Mouse (Mus musculus) forebrain, embryonic 12.5 days (tissue): ENCODE measurements around the gene Epha8. TPM values are rescaled to one million over a fixed set of nuclear protein-coding genes. Genes with fewer than 3 reads are reported as not detected.
A peak's percentile ranks its signal among the peaks of the same experiment; 100 is the strongest.

Source experiments
- ATAC-seq: fragments of 200-750 bp; cut with Nextera tagmentation; 2 replicates; pipeline ENCODE4 v1.8.0; 2017; ENCODE audit warnings: moderate TSS enrichment; ENCODE audit not compliant: low FRiP score
- H3K27ac ChIP-seq: fragments of 300-500 bp; sonication (generic); 2 replicates; pipeline ENCODE4 v1.5.1; 2016; ENCODE audit warnings: mild to moderate bottlenecking
- H3K27me3 ChIP-seq: fragments of 300-500 bp; sonication (generic); 2 replicates; pipeline ENCODE4 v1.6.1; 2016; ENCODE audit warnings: mild to moderate bottlenecking
- H3K36me3 ChIP-seq: fragments of 300-500 bp; sonication (generic); replicated peaks from 2 replicates; pipeline ENCODE4 v1.6.1; 2016; ENCODE audit warnings: mild to moderate bottlenecking
- H3K4me1 ChIP-seq: fragments of 300-500 bp; sonication (generic); 2 replicates; pipeline ENCODE4 v1.6.1; 2016
- H3K4me2 ChIP-seq: fragments of 300-500 bp; sonication (generic); 2 replicates; pipeline ENCODE4 v1.6.1; 2016; ENCODE audit warnings: mild to moderate bottlenecking, moderate library complexity
- H3K4me3 ChIP-seq: fragments of 300-500 bp; sonication (generic); replicated peaks from 2 replicates; pipeline ENCODE4 v1.5.1; 2016; ENCODE audit warnings: mild to moderate bottlenecking
- H3K9ac ChIP-seq: fragments of 300-500 bp; sonication (generic); 2 replicates; pipeline ENCODE4 v1.6.1; 2016; ENCODE audit warnings: mild to moderate bottlenecking
- H3K9me3 ChIP-seq: fragments of 300-500 bp; sonication (generic); 2 replicates; pipeline ENCODE4 v1.6.1; 2016
- WGBS: fragments of 180-500 bp; shearing (Covaris S2); methylation state at CpG from one replicate; pipeline ENCODE4 v1.1.7; 2016; 5-methylcytosine and 5-hydroxymethylcytosine counted together
- polyA plus RNA-seq: library from polyadenylated mRNA; unstranded; fragments of >200 nt; fragmentation: Nextera tagmentation; extraction: Ambion mirVana; gene quantifications from 2 replicates; pipeline ENCODE4 v1.2.1, GENCODE M21; 2016

The Epha8 gene
- 1.3 and 1.8 TPM in 2 replicates for polyA plus RNA-seq

- Histone ChIP-seq H3K4me3 (peak within 1 kb of the TSS; percentile 47), H3K4me1 (peaks cover 22% of the 10 kb centered on the region), H3K9me3 (no peaks in the 10 kb centered on the region), H3K27me3 (peaks cover 78% of the 10 kb centered on the region), H3K27ac (no peak within 1 kb of the TSS), H3K9ac (peak within 1 kb of the TSS; percentile 58), H3K36me3 (no peaks in the 10 kb centered on the region), H3K4me2 (peak within 1 kb of the TSS; percentile 89)
- peak; percentile 36; the same call in 1 of the 2 replicates for ATAC-seq
- 6% methylated on average over 21 of the region's 75 CpGs for WGBS
These were observed at the start of gene Epha8 for GRCm38 (mm10) chr4:136956751-136957446. Gene Epha8, minus strand, starts transcription at chr4:136956816.

DNA sequence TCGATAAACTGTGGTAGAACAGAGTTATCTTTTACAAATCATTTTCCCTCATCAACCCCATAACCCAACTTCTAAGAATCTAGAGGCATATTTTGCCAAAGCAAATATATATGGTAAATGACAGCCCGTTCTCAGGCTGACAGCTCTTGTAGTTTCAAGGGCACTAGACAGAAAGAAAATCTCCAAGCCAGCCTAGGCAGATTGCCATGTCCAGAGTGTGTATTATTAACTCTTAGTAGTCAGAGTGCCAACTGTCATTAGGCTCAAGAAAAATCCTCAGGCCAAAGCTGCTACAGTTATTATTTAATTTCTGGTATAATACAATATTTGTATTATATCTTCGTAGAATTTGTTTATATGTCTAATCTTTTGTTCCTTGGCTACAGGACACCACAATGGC lies 45.2 kb upstream of the Epha8 start:
- peaks cover 2% of the 10 kb centered on the region; the same call in 1 of the 2 replicates for H3K4me1 ChIP-seq
- no peaks in the 10 kb centered on the region for H3K27me3 ChIP-seq
- peaks cover 22% of the 10 kb centered on the region for H3K36me3 ChIP-seq
- no peak overlapping the region for H3K4me3 ChIP-seq
- ATAC-seq: no peak
- H3K9ac ChIP-seq: no peak overlapping the region
- H3K27ac ChIP-seq: no peak overlapping the region
- H3K9me3 ChIP-seq: no peaks in the 10 kb centered on the region
- no peak overlapping the region for H3K4me2 ChIP-seq
- WGBS: 90% methylated on average over 3 of the region's 3 CpGs

GRCm38 (mm10) chr4:137001020-137001419 lies 44.4 kb upstream of the Epha8 start:
- Histone ChIP-seq H3K27ac (no peak overlapping the region), H3K4me1 (0 out of 2 replicates have a peak, but pooled peaks cover 3% of the 10 kb centered on the region), H3K36me3 (peaks cover 23% of the 10 kb centered on the region), H3K4me2 (no peak overlapping the region), H3K27me3 (no peaks in the 10 kb centered on the region), H3K9me3 (no peaks in the 10 kb centered on the region), H3K9ac (no peak overlapping the region), H3K4me3 (no peak overlapping the region)
- 74% methylated on average over 7 of the region's 7 CpGs for WGBS
- ATAC-seq: no peak

DNA sequence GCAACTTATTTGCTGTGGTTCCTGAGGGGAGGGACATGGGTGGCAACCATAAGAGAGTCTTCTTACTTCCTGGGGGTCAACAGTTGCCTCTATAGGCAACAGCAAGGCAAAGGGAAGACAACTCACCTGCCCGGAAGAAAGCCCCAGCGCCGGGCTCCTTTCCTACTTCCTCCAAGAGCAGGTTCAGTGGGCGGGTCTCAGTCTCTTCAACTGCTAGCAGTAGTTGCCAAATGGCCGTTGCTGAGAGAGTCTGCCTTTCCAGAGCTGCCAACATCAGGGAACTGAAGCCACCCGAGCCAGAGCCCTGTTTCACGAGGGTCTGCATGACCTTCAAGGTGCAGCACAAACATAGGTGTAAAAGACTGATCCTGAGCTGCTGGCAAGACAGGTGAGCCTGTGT lies 41.8 kb upstream of the Epha8 start:
- Histone ChIP-seq H3K27me3 (no peaks in the 10 kb centered on the region), H3K4me3 (no peak overlapping the region), H3K9ac (no peak overlapping the region), H3K27ac (no peak overlapping the region), H3K4me1 (0 out of 2 replicates have a peak, but pooled peaks cover 3% of the 10 kb centered on the region), H3K4me2 (no peak overlapping the region), H3K36me3 (peaks cover 49% of the 10 kb centered on the region), H3K9me3 (no peaks in the 10 kb centered on the region)
- ATAC-seq: no peak
- WGBS: 90% methylated on average over 7 of the region's 7 CpGs

DNA sequence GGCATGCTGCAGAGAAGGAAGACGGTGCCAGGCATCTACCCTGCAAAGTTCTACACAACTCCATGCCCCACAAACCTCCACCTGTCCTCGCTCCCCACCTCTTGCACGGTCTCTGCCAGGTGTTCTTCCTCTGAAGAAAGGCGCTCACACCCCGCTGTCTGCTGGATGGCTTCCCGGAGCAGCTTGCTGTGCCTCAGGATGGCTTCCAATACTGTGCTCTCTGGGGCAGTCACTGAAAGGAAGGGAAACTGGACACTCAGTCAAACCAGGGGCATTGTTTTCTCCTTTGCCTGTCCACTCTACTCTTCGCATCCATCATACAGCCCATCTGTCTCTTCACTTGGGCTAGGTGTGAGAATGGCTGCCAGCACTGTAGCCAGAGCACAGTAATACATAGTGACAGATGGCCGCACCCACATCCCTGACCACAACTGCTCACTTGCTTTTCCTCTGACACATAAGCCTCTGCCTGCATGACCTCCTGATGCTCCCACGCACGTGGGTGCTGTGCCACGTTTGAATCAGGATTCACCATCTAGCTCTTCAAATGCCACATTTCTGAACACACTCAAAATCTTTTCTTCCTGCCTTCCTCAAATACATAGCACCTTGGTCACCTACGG lies 41.2 kb upstream of the Epha8 start:
- no peak overlapping the region for H3K9ac ChIP-seq
- ATAC-seq: no peak
- H3K27ac ChIP-seq: no peak overlapping the region
- H3K4me3 ChIP-seq: no peak overlapping the region
- H3K36me3 ChIP-seq: peaks cover 53% of the 10 kb centered on the region
- 0 out of 2 replicates have a peak, but pooled peaks cover 3% of the 10 kb centered on the region for H3K4me1 ChIP-seq
- no peaks in the 10 kb centered on the region for H3K9me3 ChIP-seq
- H3K4me2 ChIP-seq: no peak overlapping the region
- 93% methylated on average over 12 of the region's 12 CpGs for WGBS
- H3K27me3 ChIP-seq: no peaks in the 10 kb centered on the region

DNA sequence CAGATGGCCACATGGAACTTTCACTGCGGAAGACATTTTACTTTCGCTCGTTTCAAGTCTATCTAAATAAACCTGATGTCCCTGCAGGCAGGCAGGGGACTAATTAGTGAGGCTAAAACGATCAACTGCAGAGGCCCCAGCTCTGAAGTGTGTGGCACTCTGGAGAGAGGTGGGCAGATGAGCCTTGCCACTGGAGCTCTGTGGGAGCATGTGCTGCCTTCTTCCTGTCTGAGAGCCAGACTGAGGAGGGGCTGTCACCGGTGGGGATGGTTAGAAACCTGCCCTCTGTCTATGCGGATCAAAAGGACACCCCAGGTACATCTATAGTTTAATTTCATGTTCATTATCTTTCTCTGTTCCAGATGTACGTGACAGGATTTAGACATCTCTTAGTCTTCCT lies 40.3 kb upstream of the Epha8 start:
- no peak for ATAC-seq
- H3K36me3 ChIP-seq: peaks cover 59% of the 10 kb centered on the region
- 75% methylated on average over 7 of the region's 7 CpGs for WGBS

GRCm38 (mm10) chr4:136995361-136995760 lies 38.7 kb upstream of the Epha8 start:
- H3K9me3 ChIP-seq: no peaks in the 10 kb centered on the region
- no peak overlapping the region for H3K27ac ChIP-seq
- no peak overlapping the region for H3K4me2 ChIP-seq
- H3K9ac ChIP-seq: no peak overlapping the region
- H3K4me1 ChIP-seq: 0 out of 2 replicates have a peak, but pooled peaks cover 3% of the 10 kb centered on the region
- H3K36me3 ChIP-seq: peaks cover 72% of the 10 kb centered on the region
- 94% methylated on average over 14 of the region's 14 CpGs for WGBS
- ATAC-seq: no peak
- no peaks in the 10 kb centered on the region for H3K27me3 ChIP-seq
- H3K4me3 ChIP-seq: no peak overlapping the region

More for the DNA sequence above, 40.3 kb upstream of the Epha8 start:
- H3K27me3 ChIP-seq: no peaks in the 10 kb centered on the region
- no peak overlapping the region for H3K27ac ChIP-seq
- no peak overlapping the region for H3K9ac ChIP-seq
- H3K4me3 ChIP-seq: no peak overlapping the region
- no peak overlapping the region for H3K4me2 ChIP-seq
- H3K9me3 ChIP-seq: no peaks in the 10 kb centered on the region
- H3K4me1 ChIP-seq: 0 out of 2 replicates have a peak, but pooled peaks cover 3% of the 10 kb centered on the region

DNA sequence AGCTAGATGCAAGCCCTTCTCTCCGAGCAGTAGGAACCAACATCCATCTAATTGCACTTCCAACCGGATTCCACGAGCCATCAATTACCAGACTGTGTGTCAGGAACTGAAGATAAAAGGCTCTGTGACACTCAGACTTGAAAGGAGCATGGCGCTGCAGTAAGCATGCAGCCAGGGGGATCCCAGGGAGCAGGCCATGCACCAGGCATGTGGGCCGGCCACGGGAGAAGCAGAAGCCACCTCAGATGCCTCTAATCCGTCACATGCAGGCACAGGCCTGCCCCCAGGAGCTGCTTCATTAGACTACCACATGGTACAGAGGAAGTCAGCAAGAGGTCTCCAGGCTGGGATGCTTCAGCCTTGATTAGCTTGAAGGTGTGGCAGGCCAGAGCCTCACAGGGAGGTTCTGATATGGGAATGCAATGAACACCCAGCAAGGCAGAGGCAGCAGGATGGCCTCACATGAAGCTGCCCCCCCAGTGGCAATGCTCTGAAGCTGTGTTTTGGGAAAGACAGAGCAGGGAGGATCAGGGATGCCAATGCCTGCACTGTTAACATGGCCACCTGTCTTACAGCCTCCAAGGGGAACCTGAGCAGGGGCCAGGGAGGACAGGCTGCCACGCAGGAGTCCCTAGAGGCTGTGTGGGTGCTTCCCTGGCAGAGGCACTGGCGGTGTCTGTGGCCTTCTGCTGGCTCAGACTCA lies 25.5 kb upstream of the Epha8 start:
- Histone ChIP-seq H3K9ac (no peak overlapping the region), H3K27me3 (peaks cover 10% of the 10 kb centered on the region), H3K9me3 (no peaks in the 10 kb centered on the region), H3K36me3 (peaks cover 4% of the 10 kb centered on the region), H3K27ac (0 out of 2 replicates have a peak overlapping the region, but pooled peaks have one; percentile 25), H3K4me2 (no peak overlapping the region), H3K4me1 (peaks cover 17% of the 10 kb centered on the region; the same call in 1 of the 2 replicates), H3K4me3 (no peak overlapping the region)
- no peak for ATAC-seq
- WGBS: 66% methylated on average over 9 of the region's 9 CpGs

- Histone ChIP-seq H3K27me3 (peaks cover 10% of the 10 kb centered on the region), H3K4me3 (no peak overlapping the region), H3K27ac (no peak overlapping the region), H3K4me2 (no peak overlapping the region), H3K36me3 (no peaks in the 10 kb centered on the region), H3K9me3 (no peaks in the 10 kb centered on the region), H3K9ac (no peak overlapping the region), H3K4me1 (peaks cover 17% of the 10 kb centered on the region; the same call in 1 of the 2 replicates)
- 7% methylated on average over 12 of the region's 12 CpGs for WGBS
- peak; percentile 74 for ATAC-seq
These were observed 24.7 kb upstream of the Epha8 start for GRCm38 (mm10) chr4:136981347-136981746.

GRCm38 (mm10) chr4:136980921-136981320 lies 24.3 kb upstream of the Epha8 start:
- H3K4me2 ChIP-seq: no peak overlapping the region
- no peaks in the 10 kb centered on the region for H3K9me3 ChIP-seq
- H3K4me1 ChIP-seq: peaks cover 17% of the 10 kb centered on the region; the same call in 1 of the 2 replicates
- H3K36me3 ChIP-seq: no peaks in the 10 kb centered on the region
- no peak overlapping the region for H3K4me3 ChIP-seq
- 69% methylated on average over 4 of the region's 4 CpGs for WGBS
- peaks cover 10% of the 10 kb centered on the region for H3K27me3 ChIP-seq
- no peak for ATAC-seq
- H3K27ac ChIP-seq: no peak overlapping the region
- H3K9ac ChIP-seq: no peak overlapping the region

- peaks cover 17% of the 10 kb centered on the region for H3K4me1 ChIP-seq
- H3K36me3 ChIP-seq: no peaks in the 10 kb centered on the region
- no peaks in the 10 kb centered on the region for H3K9me3 ChIP-seq
- peaks cover 20% of the 10 kb centered on the region for H3K27me3 ChIP-seq
- no peak overlapping the region for H3K4me2 ChIP-seq
- WGBS: 66% methylated on average over 8 of the region's 8 CpGs
- no peak overlapping the region for H3K27ac ChIP-seq
- no peak overlapping the region for H3K4me3 ChIP-seq
- ATAC-seq: no peak
- H3K9ac ChIP-seq: no peak overlapping the region
These were observed 20.6 kb upstream of the Epha8 start for GRCm38 (mm10) chr4:136977244-136977643.

- 10% methylated on average over 6 of the region's 6 CpGs for whole genome bisulfite sequencing
- H3K9me3 ChIP-seq: no peaks in the 10 kb centered on the region
- H3K4me2 ChIP-seq: no peak overlapping the region
- no peak overlapping the region for H3K4me3 ChIP-seq
- H3K4me1 ChIP-seq: peaks cover 58% of the 10 kb centered on the region
- no peak for ATAC-seq
- no peak overlapping the region for H3K27ac ChIP-seq
- no peak overlapping the region for H3K9ac ChIP-seq
- no peaks in the 10 kb centered on the region for H3K36me3 ChIP-seq
- peaks cover 44% of the 10 kb centered on the region for H3K27me3 ChIP-seq
These were observed 14.3 kb upstream of the Epha8 start for GRCm38 (mm10) chr4:136970939-136971338.
